Mouse (Mus musculus) C2C12 (cell line): ENCODE measurements at regions not wholly inside any gene's neighbourhood (a gene's known extent, or its start where the extent isn't known, plus 50 kb on each side); places are given as distances from the start of the nearest gene placed in this dataset.

ENCODE experiments used
- CEBPB ChIP-seq: IDR thresholded peaks from one replicate; pipeline ENCODE4 v1.6.1; 2011; ENCODE audit warnings: low read depth, mild to moderate bottlenecking, control low read depth, moderate library complexity
- CTCF ChIP-seq: IDR thresholded peaks from one replicate; pipeline ENCODE4 v1.5.1; 2011; ENCODE audit not compliant: control insufficient read depth, insufficient read depth, insufficient read length
- MAX ChIP-seq: IDR thresholded peaks from one replicate; pipeline ENCODE4 v1.6.1; 2011; ENCODE audit warnings: mild to moderate bottlenecking, control low read depth
- MYOD1 ChIP-seq: IDR thresholded peaks from one replicate; pipeline ENCODE4 v1.6.1; 2011; ENCODE audit warnings: low read depth; ENCODE audit not compliant: control insufficient read depth, insufficient read length
- MYOG ChIP-seq: IDR thresholded peaks from one replicate; pipeline ENCODE4 v1.6.1; 2011; ENCODE audit not compliant: control insufficient read depth, insufficient read length; ENCODE audit errors: extremely low read depth
- USF1 ChIP-seq: IDR thresholded peaks from one replicate; pipeline ENCODE4 v1.6.1; 2011; ENCODE audit warnings: low read depth, mild to moderate bottlenecking, control low read depth, moderate library complexity

GRCm38 (mm10) chr1:71942145-71942544 lies 270.0 kb downstream of the Mreg start:
- TF ChIP-seq CTCF (no peak), MYOD1 (no peak), USF1 (no peak), CEBPB (no peak), MAX (no peak), MYOG (no peak)
